Mouse (Mus musculus): ENCODE results near the gene Cmas. TPM values are rescaled to one million over a fixed set of nuclear protein-coding genes. Genes with fewer than 3 reads are reported as not detected.

Gene Cmas
- polyA plus RNA-seq, 1 experiment from 2014 or later = 222 TPM

DNA sequence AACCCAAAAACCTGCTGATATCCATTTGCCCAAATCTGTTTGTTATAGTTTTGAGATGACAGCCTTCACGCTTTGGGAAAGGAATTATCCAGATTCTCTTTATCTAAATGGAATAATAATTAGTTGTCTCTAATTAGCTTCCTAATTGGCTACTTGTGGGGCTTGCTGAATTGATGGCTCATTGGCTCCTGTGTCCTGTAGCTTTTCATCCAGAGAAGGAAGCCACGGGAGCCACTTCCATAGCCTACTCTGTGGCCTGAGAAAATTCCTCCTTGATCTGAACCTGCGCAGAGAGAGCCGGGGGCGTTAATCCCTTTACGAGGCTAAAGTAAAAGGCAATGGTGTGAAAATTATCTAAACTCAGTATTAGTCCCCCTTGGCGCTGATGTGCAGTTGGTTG is 24.8 kb downstream of the Cmas start:
- no peak overlapping the region for H3K9ac ChIP-seq
- no peak for ATAC-seq (replicated peaks)
- no peak overlapping the region for H3K4me3 ChIP-seq
- H3K36me3 ChIP-seq (replicated peaks) = no peaks in the 10 kb centered on the region
- H3K4me1 ChIP-seq = peaks cover 17% of the 10 kb centered on the region
- no peaks in the 10 kb centered on the region for H3K9me3 ChIP-seq
- H3K4me2 ChIP-seq = no peak overlapping the region
- 41% methylated on average over 7 of the region's 7 CpGs for WGBS
- no peaks in the 10 kb centered on the region for H3K27me3 ChIP-seq (replicated peaks)
- H3K27ac ChIP-seq = 0 out of 2 replicates have a peak overlapping the region, but pooled peaks have one; percentile 17

GRCm38 (mm10) chr6:142785343-142785742 is 28.9 kb downstream of the Cmas start:
- H3K27ac ChIP-seq = no peak overlapping the region
- no peak overlapping the region for H3K4me2 ChIP-seq
- peaks cover 10% of the 10 kb centered on the region for H3K4me1 ChIP-seq
- H3K9me3 ChIP-seq = no peaks in the 10 kb centered on the region
- H3K36me3 ChIP-seq (replicated peaks) = no peaks in the 10 kb centered on the region
- H3K9ac ChIP-seq = no peak overlapping the region
- no peak for ATAC-seq (replicated peaks)
- no peaks in the 10 kb centered on the region for H3K27me3 ChIP-seq (replicated peaks)
- WGBS = 33% methylated on average over 4 of the region's 4 CpGs
- H3K4me3 ChIP-seq = no peak overlapping the region

GRCm38 (mm10) chr6:142786106-142786505 is 29.6 kb downstream of the Cmas start:
- Histone ChIP-seq H3K9me3 (no peaks in the 10 kb centered on the region), H3K4me2 (no peak overlapping the region), H3K4me1 (peaks cover 6% of the 10 kb centered on the region), H3K36me3 (replicated peaks) (no peaks in the 10 kb centered on the region), H3K27me3 (replicated peaks) (no peaks in the 10 kb centered on the region), H3K4me3 (no peak overlapping the region), H3K9ac (no peak overlapping the region), H3K27ac (no peak overlapping the region)
- no peak for ATAC-seq (replicated peaks)
- WGBS = 80% methylated on average over 21 of the region's 21 CpGs

- H3K4me2 ChIP-seq = no peak overlapping the region
- H3K36me3 ChIP-seq (replicated peaks) = no peaks in the 10 kb centered on the region
- 59% methylated on average over 18 of the region's 18 CpGs for whole genome bisulfite sequencing
- no peaks in the 10 kb centered on the region for H3K27me3 ChIP-seq (replicated peaks)
- no peaks in the 10 kb centered on the region for H3K9me3 ChIP-seq
- H3K4me1 ChIP-seq = peaks cover 12% of the 10 kb centered on the region
- no peak overlapping the region for H3K27ac ChIP-seq
- no peak for ATAC-seq (replicated peaks)
- H3K4me3 ChIP-seq = no peak overlapping the region
- no peak overlapping the region for H3K9ac ChIP-seq
Measured at GRCm38 (mm10) chr6:142788042-142788987, 31.8 kb downstream of the Cmas start.

DNA sequence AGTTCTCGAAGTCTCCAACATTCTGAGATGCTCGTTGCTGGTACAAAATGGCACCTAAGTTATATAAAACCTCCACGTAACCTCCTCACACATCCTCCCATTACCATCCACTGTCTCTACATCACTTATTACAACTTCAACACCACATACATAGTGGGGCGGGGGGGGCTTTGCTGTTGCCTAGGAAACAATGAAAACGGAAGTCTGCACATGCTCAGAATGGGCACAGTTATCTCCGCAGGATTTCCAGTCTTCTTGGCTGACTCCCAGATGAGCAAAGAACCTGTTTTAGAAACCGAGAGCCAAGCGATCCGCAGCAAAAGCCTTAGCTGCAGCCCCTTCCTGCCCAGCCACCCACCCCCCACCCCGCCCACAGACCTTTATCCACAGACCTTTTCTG is 33.2 kb downstream of the Cmas start:
- Histone ChIP-seq H3K9ac (no peak overlapping the region), H3K9me3 (no peaks in the 10 kb centered on the region), H3K27ac (no peak overlapping the region), H3K4me3 (no peak overlapping the region), H3K4me2 (no peak overlapping the region), H3K4me1 (peaks cover 18% of the 10 kb centered on the region), H3K36me3 (replicated peaks) (no peaks in the 10 kb centered on the region), H3K27me3 (replicated peaks) (no peaks in the 10 kb centered on the region)
- WGBS = 90% methylated on average over 10 of the region's 10 CpGs
- no peak for ATAC-seq (replicated peaks)

DNA sequence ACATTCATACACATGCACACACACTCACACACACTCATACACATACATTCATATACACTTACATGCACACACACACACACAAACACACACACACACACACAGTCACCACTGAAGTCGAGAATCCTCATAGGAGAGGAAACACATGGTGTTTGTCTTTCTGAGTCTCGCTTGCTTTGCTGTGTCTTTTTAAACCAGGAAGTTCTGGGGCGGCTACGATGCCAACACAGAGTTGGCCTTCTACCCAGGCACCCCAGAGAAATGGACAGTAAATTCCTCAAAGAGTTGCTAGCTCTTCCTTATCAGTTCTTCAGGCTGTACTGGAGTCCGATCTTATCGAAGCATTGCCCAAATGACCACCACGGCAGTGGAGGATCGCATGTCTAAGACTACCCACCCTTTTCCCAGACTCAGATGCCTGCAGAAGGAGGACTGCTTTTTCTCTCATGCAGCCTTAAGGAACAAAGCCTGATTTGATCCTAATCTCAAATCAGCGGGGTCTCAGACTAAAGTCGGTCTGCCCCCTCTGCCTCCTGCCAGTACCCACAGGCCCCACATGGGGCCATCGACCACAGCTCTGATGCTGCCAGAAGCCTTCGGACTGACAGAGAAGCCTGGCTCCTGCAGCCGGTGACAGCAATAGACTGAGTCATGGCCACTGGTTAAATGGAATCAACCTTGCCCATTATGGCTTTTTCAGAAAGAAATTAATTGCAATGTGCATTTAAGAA is 35.9 kb downstream of the Cmas start:
- Histone ChIP-seq H3K4me2 (no peak overlapping the region), H3K4me3 (no peak overlapping the region), H3K27ac (no peak overlapping the region), H3K9me3 (no peaks in the 10 kb centered on the region), H3K36me3 (replicated peaks) (no peaks in the 10 kb centered on the region), H3K27me3 (replicated peaks) (no peaks in the 10 kb centered on the region), H3K9ac (no peak overlapping the region), H3K4me1 (peaks cover 18% of the 10 kb centered on the region)
- ATAC-seq (replicated peaks) = 0 out of 2 replicates have a peak, but pooled peaks have one; percentile 25
- WGBS = 34% methylated on average over 13 of the region's 13 CpGs

GRCm38 (mm10) chr6:142793468-142793867 is 37.0 kb downstream of the Cmas start:
- Histone ChIP-seq H3K4me2 (peak overlapping the region; percentile 16; the same call in 1 of the 2 replicates), H3K27ac (no peak overlapping the region), H3K27me3 (replicated peaks) (no peaks in the 10 kb centered on the region), H3K4me1 (peaks cover 18% of the 10 kb centered on the region), H3K36me3 (replicated peaks) (no peaks in the 10 kb centered on the region), H3K9me3 (no peaks in the 10 kb centered on the region), H3K4me3 (no peak overlapping the region), H3K9ac (no peak overlapping the region)
- WGBS = 30% methylated on average over 7 of the region's 7 CpGs
- ATAC-seq (replicated peaks) = peak; percentile 69; the same call in 1 of the 2 replicates

- no peaks in the 10 kb centered on the region for H3K36me3 ChIP-seq (replicated peaks)
- WGBS = 92% methylated on average over 9 of the region's 9 CpGs
- ATAC-seq (replicated peaks) = no peak
Measured at GRCm38 (mm10) chr6:142795087-142795486, 38.6 kb downstream of the Cmas start.

GRCm38 (mm10) chr6:142795655-142796441 is 39.4 kb downstream of the Cmas start:
- 84% methylated on average over 15 of the region's 15 CpGs for WGBS
- H3K27ac ChIP-seq = no peak overlapping the region
- no peaks in the 10 kb centered on the region for H3K27me3 ChIP-seq (replicated peaks)
- no peaks in the 10 kb centered on the region for H3K9me3 ChIP-seq
- no peak overlapping the region for H3K4me2 ChIP-seq
- no peaks in the 10 kb centered on the region for H3K36me3 ChIP-seq (replicated peaks)
- no peak overlapping the region for H3K9ac ChIP-seq
- H3K4me3 ChIP-seq = no peak overlapping the region
- H3K4me1 ChIP-seq = peaks cover 18% of the 10 kb centered on the region
- ATAC-seq (replicated peaks) = no peak

More at GRCm38 (mm10) chr6:142795087-142795486, 38.6 kb downstream of the Cmas start:
- no peak overlapping the region for H3K4me2 ChIP-seq
- H3K27me3 ChIP-seq (replicated peaks) = no peaks in the 10 kb centered on the region
- H3K9me3 ChIP-seq = no peaks in the 10 kb centered on the region
- no peak overlapping the region for H3K9ac ChIP-seq
- H3K4me1 ChIP-seq = peaks cover 18% of the 10 kb centered on the region
- H3K4me3 ChIP-seq = no peak overlapping the region
- no peak overlapping the region for H3K27ac ChIP-seq

DNA sequence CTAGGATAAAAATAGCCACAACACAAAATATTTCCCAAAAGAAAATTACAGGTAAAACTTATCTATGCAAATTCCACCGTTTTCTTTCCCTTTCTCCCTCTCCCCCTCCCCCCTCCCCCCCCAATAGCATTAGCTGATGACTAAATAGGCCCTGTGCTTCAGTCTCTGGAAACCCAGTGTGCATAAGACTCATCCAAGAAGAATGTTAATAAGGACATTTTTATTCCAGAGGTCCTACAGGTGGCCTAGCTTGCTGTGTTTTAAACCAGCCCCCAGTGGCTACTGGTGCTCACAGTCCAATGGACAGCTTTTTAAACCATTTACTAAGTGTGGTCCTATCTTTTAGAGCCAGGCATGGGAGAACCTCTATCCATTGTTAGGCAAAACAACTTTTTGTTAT is 41.5 kb downstream of the Cmas start:
- Histone ChIP-seq H3K27me3 (replicated peaks) (no peaks in the 10 kb centered on the region), H3K4me2 (no peak overlapping the region), H3K4me3 (no peak overlapping the region), H3K9ac (no peak overlapping the region), H3K27ac (no peak overlapping the region), H3K9me3 (no peaks in the 10 kb centered on the region), H3K4me1 (peaks cover 9% of the 10 kb centered on the region), H3K36me3 (replicated peaks) (no peaks in the 10 kb centered on the region)
- 82% methylated on average over 1 of the region's 1 CpGs for WGBS
- no peak for ATAC-seq (replicated peaks)

DNA sequence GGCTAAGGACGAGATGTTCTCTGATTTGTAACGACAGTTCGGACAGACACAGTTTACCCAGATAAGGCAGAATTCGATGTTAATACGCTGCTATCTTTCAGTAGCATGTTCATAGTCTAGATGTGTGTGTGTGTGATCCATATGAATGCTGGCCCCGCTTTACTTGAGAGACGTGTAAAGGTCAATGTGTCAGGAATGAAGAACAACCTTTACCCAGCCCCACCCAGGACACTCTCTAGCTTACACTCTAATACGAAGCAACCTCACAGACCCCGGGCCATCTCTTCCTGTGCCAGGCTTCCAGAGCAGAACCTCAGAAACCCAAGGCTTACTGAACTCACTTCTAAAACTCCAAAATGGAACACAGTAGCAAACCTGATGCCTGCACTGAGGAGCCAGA is 42.4 kb downstream of the Cmas start:
- H3K4me1 ChIP-seq = peaks cover under 1% of the 10 kb centered on the region; the same call in 1 of the 2 replicates
- H3K9me3 ChIP-seq = no peaks in the 10 kb centered on the region
- H3K27me3 ChIP-seq (replicated peaks) = no peaks in the 10 kb centered on the region
- H3K27ac ChIP-seq = no peak overlapping the region
- ATAC-seq (replicated peaks) = no peak
- H3K36me3 ChIP-seq (replicated peaks) = no peaks in the 10 kb centered on the region
- H3K9ac ChIP-seq = no peak overlapping the region
- no peak overlapping the region for H3K4me2 ChIP-seq
- 70% methylated on average over 9 of the region's 9 CpGs for WGBS
- H3K4me3 ChIP-seq = no peak overlapping the region
